Mouse (Mus musculus) brain, embryonic 14.5 days (tissue): ENCODE data around the gene Cutc. TPM values are rescaled to one million over a fixed set of nuclear protein-coding genes. Genes with fewer than 3 reads are reported as not detected.

ENCODE experiments used
- DNase-seq: peaks from one replicate; pipeline ENCODE4 v3.0.0-alpha.2; 2011; ENCODE audit warnings: low read depth
- CTCF ChIP-seq: fragments of 200-500 bp; IDR thresholded peaks from 2 replicates; pipeline ENCODE4 v1.5.1; 2012; ENCODE audit warnings: inconsistent platforms, mild to moderate bottlenecking, moderate library complexity, borderline replicate concordance; ENCODE audit not compliant: insufficient read depth, insufficient read length; ENCODE audit errors: extremely low read depth
- POLR2A ChIP-seq: fragments of 200-500 bp; IDR thresholded peaks from 2 replicates; pipeline ENCODE4 v1.6.1; 2012; ENCODE audit warnings: mild to moderate bottlenecking, inconsistent platforms, borderline replicate concordance; ENCODE audit not compliant: poor library complexity, insufficient read depth, insufficient read length, severe bottlenecking; ENCODE audit errors: extremely low read depth
- polyA plus RNA-seq: library from polyadenylated mRNA; depleted of rRNA; stranded (reverse); fragments of >200 nt; gene quantifications from 2 replicates; pipeline ENCODE4 v1.2.3, GENCODE M21; 2012

Cutc gene
- polyA plus RNA-seq, 1 experiment, result 4.3 TPM

- TF ChIP-seq POLR2A, result no peak
- DNase-seq, result no peak
Observed at GRCm38 (mm10) chr19:43754872-43755271, 2.1 kb downstream of the Cutc start.

- peak; percentile 83 for DNase-seq
- TF ChIP-seq POLR2A (no peak), CTCF (peak; percentile 70)
Observed at GRCm38 (mm10) chr19:43760504-43760903, 7.7 kb downstream of the Cutc start.

GRCm38 (mm10) chr19:43761543-43762256 lies 8.9 kb downstream of the Cutc start:
- DNase-seq, result no peak
- TF ChIP-seq CTCF (no peak), POLR2A (no peak)

- no peak for TF ChIP-seq CTCF
- TF ChIP-seq POLR2A, result no peak
Observed at GRCm38 (mm10) chr19:43762410-43762809, 9.6 kb downstream of the Cutc start.

GRCm38 (mm10) chr19:43766451-43766850 lies 13.7 kb downstream of the Cutc start:
- TF ChIP-seq CTCF, result no peak
- TF ChIP-seq POLR2A, result no peak
- no peak for DNase-seq

More at GRCm38 (mm10) chr19:43762410-43762809, 9.6 kb downstream of the Cutc start:
- no peak for DNase-seq

- TF ChIP-seq POLR2A (no peak), CTCF (no peak)
Observed at GRCm38 (mm10) chr19:43767549-43768322, 14.9 kb downstream of the Cutc start.

GRCm38 (mm10) chr19:43769366-43769960 lies 16.7 kb downstream of the Cutc start:
- TF ChIP-seq POLR2A (no peak), CTCF (no peak)
- DNase-seq, result no peak

More at GRCm38 (mm10) chr19:43767549-43768322, 14.9 kb downstream of the Cutc start:
- no peak for DNase-seq

GRCm38 (mm10) chr19:43770584-43770983 lies 17.8 kb downstream of the Cutc start:
- DNase-seq, result no peak
- TF ChIP-seq POLR2A, result no peak
- no peak for TF ChIP-seq CTCF

GRCm38 (mm10) chr19:43771499-43771969 lies 18.7 kb downstream of the Cutc start:
- DNase-seq, result no peak
- TF ChIP-seq CTCF, result no peak
- no peak for TF ChIP-seq POLR2A

- DNase-seq, result no peak
- TF ChIP-seq POLR2A (no peak), CTCF (no peak)
Observed at GRCm38 (mm10) chr19:43772311-43772710, 19.5 kb downstream of the Cutc start.

GRCm38 (mm10) chr19:43775433-43775832 lies 22.6 kb downstream of the Cutc start:
- TF ChIP-seq POLR2A, result no peak
- no peak for TF ChIP-seq CTCF
- DNase-seq, result no peak
